Mouse (Mus musculus) macrophage (primary cell): Measurements from ENCODE around the gene Etnk1. TPM values are rescaled to one million over a fixed set of nuclear protein-coding genes. Genes with fewer than 3 reads are reported as not detected.
"Not testable (repeated sequence)": the region's sequence is repeated elsewhere in the genome, so short reads cannot be mapped to it uniquely, and the experiment has no call there.

Experiments
- H3K27ac ChIP-seq: fragments of 350-480 bp; formaldehyde crosslinking; 2 replicates; pipeline ENCODE4 v1.9.0; 2021
- H3K36me3 ChIP-seq: fragments of 350-480 bp; formaldehyde crosslinking; 2 replicates; pipeline ENCODE4 v1.9.0; 2021; ENCODE audit errors: inconsistent target
- H3K4me3 ChIP-seq: fragments of 350-480 bp; formaldehyde crosslinking; 2 replicates; pipeline ENCODE4 v1.9.0; 2021; ENCODE audit errors: inconsistent target
- H3K79me2 ChIP-seq: fragments of 350-480 bp; formaldehyde crosslinking; 2 replicates; pipeline ENCODE4 v1.9.0; 2021; ENCODE audit errors: inconsistent target
- WGBS: methylation state at CpG from one replicate; pipeline ENCODE4 v1.1.7; 2026; ENCODE audit warnings: inconsistent platforms; ENCODE audit not compliant: missing documents; 5-methylcytosine and 5-hydroxymethylcytosine counted together
- polyA plus RNA-seq: library from polyadenylated mRNA; stranded (reverse); fragments of 250-400 nt; gene quantifications from 3 replicates; pipeline ENCODE4 v1.2.4, GENCODE M21; 2018; ENCODE audit warnings: inconsistent platforms
- total RNA-seq, 78 experiments: library from RNA; depleted of rRNA; stranded (reverse); fragments of 250-400 nt; gene quantifications; 1 replicate in 9 of 78; 2 replicates in 24 of 78; 3 replicates in 43 of 78; 4 replicates in 2 of 78; pipeline ENCODE4 v1.2.4; 2018; ENCODE audit warnings: inconsistent platforms in 56 of 78

The Etnk1 gene
- 100 to 1,000 TPM in 21 of 26 experiments, 10 to 100 TPM in 5; 75.5 to 547 (median 353) TPM for total RNA-seq (2018; cell fraction: chromatin; rRNA removed)
- 100 to 1,000 TPM in 12 of 26 experiments, 10 to 100 TPM in 14; 59.2 to 158 (median 88.9) TPM for total RNA-seq (2018; cell fraction: cytosol; rRNA removed)
- 100 to 1,000 TPM; 101 to 555 (median 278) TPM for total RNA-seq (2018; cell fraction: nucleus; rRNA removed)
- polyA plus RNA-seq = 35.2 to 62.9 TPM (median 43.9 TPM) in 3 replicates

DNA sequence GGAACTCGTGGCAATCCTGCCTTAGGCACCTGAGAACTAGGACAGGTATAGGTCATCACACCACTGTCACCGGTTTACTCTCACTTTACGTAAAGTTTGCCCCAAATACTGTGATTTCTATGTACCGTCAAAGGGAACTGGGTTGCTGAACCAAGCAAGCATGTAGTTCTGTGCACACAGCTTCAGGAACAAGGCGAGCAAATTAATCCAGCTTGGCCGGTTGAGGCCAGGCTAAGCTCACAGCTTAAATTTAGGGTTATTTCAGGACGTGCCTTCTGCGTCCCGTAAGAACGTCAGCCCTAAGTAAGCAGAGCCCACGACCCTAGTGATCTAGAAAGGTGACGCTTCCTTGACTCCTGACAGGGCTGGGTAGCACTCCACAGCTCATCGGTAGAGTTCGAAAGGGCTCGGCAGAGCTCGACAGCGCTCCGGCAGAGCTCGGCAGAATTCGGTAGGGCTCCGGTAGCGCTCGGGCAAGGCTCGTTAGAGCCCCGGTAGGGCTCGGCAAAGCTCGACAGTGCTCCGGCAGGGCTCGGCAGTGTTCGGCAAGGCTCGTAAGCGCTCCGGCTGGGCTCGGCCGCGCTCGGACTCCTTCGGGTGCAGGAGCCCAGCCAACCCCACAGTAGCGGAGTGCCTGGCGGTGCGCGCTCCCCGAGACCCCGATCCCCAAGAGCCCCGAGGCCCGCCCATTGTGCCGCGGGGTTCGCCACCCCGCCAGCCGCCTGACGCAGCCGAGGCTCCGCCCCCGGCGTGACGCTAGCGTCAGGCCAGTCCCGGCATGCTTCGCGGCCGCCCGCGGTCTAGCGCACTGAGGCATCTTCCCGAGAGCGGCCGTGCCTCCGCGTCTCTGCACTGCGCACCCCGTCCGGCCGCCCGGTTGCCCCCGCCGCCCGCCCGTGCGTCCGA lies at the start of gene Etnk1:
Gene Etnk1, plus strand, starts transcription at position 770 of the 906 bp plus-strand sequence.
- H3K79me2 ChIP-seq = peaks cover 42% of the 10 kb centered on the region
- WGBS = 1% methylated on average over 65 of the region's 81 CpGs
- H3K36me3 ChIP-seq = peaks cover 9% of the 10 kb centered on the region; the same call in 1 of the 2 replicates
- peak within 1 kb of the TSS; percentile 75 for H3K4me3 ChIP-seq
- H3K27ac ChIP-seq = peak within 1 kb of the TSS; percentile 60

DNA sequence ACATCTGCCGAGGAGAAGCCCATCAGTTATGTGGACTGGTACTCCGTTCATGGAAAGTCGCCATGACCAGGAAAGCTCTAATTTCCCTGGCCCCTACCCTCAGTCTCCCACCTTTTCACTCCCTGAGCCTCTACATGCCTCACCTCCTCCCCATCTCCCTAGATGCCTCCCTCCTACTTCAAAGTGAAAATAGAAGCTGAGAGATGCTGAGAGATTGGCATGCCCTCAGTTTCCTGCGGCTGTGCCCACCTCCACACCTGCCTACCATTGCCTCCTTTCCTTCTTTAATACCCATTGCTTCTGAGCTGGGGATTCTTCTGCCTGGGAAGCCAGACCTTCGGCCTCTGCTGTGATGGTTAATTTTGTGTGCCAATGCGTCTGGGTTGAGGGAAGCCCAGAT lies 47.7 kb upstream of the Etnk1 start:
- no peaks in the 10 kb centered on the region for H3K36me3 ChIP-seq
- WGBS = 100% methylated on average over 6 of the region's 6 CpGs
- H3K27ac ChIP-seq = no peak overlapping the region
- no peak overlapping the region for H3K4me3 ChIP-seq
- H3K79me2 ChIP-seq = no peaks in the 10 kb centered on the region

- H3K79me2 ChIP-seq = no peaks in the 10 kb centered on the region
- H3K27ac ChIP-seq = no peak overlapping the region
- H3K4me3 ChIP-seq = no peak overlapping the region
- H3K36me3 ChIP-seq = no peaks in the 10 kb centered on the region
Measured at GRCm38 (mm10) chr6:143125721-143126120, 41.3 kb upstream of the Etnk1 start.

DNA sequence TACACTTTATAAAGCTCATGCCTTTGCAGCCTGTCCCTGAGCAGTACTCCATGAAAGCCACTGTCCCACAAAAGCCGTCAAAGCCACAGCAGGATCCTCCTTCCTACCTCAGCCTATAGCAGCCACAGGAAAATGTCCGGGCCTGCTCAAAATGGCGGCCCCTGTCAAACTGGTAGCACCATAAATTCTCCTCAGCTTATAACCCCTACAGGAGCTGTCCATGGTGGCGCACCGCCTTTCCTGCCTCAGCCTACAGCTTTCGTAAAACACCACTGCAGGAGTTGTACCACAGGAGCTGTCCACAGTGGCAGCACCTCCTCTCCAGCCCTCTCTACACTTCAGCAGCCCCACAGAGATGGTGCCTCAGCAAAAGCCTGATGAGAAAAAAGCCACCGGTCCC lies 37.6 kb upstream of the Etnk1 start:
- Histone ChIP-seq H3K36me3 (no peaks in the 10 kb centered on the region), H3K27ac (no peak overlapping the region), H3K79me2 (no peaks in the 10 kb centered on the region), H3K4me3 (no peak overlapping the region)
- WGBS = 90% methylated on average over 5 of the region's 7 CpGs

DNA sequence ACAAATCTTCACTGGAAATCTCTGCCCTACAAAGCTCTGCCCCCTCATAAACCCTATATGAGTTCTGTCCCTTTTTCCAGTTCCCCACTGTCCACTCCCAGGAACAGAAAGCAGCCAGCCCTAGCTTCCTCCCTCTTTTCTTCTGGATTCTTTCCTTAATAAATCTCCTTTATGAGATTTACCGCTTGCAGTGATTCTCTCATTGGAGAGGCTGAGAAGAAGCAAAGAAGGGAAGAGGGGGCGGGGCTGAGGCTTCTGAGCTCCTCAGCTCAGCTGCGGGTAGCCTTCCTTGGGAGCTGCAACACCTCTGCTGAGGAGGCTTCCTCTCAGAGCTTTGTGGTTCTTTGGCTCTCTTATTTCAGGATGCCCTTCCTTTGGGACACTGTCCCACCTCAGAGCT lies 37.1 kb upstream of the Etnk1 start:
- Histone ChIP-seq H3K79me2 (no peaks in the 10 kb centered on the region), H3K27ac (no peak overlapping the region), H3K36me3 (no peaks in the 10 kb centered on the region), H3K4me3 (no peak overlapping the region)
- 100% methylated on average over 3 of the region's 3 CpGs for WGBS

DNA sequence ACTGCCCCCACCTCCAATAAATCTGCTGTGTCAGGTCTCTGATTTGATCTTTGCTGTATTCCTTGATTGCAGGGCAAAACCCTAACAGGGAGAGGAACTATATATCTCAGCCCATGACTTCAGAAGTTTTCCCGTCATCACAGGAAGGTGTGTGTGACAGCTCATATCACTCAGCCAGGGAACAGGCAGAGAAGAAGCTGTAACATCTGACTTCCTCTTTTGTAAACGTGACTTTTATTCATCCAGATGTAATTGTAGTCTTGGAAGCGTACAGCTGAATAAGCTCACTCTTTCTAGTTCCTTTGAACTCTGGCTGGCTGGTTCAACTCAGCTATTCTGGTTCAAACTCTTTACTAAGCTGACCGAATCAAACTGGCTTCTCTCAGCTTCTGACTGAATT lies 36.6 kb upstream of the Etnk1 start:
- no peak overlapping the region for H3K4me3 ChIP-seq
- H3K79me2 ChIP-seq = no peaks in the 10 kb centered on the region
- no peaks in the 10 kb centered on the region for H3K36me3 ChIP-seq
- no peak overlapping the region for H3K27ac ChIP-seq
- WGBS = 48% methylated on average over 4 of the region's 4 CpGs

GRCm38 (mm10) chr6:143131895-143132652 lies 34.9 kb upstream of the Etnk1 start:
- Histone ChIP-seq H3K79me2 (no peaks in the 10 kb centered on the region), H3K27ac (no peak overlapping the region), H3K36me3 (no peaks in the 10 kb centered on the region), H3K4me3 (no peak overlapping the region)
- WGBS = 48% methylated on average over 6 of the region's 6 CpGs

- 100% methylated on average over 2 of the region's 2 CpGs for WGBS
Measured at GRCm38 (mm10) chr6:143133150-143133549, 33.9 kb upstream of the Etnk1 start.

GRCm38 (mm10) chr6:143135097-143135496 lies 31.9 kb upstream of the Etnk1 start:
- WGBS = 90% methylated on average over 13 of the region's 13 CpGs
- Histone ChIP-seq H3K4me3 (no peak overlapping the region), H3K79me2 (no peaks in the 10 kb centered on the region), H3K27ac (no peak overlapping the region), H3K36me3 (no peaks in the 10 kb centered on the region)

More at GRCm38 (mm10) chr6:143133150-143133549, 33.9 kb upstream of the Etnk1 start:
- H3K4me3 ChIP-seq = no peak overlapping the region
- no peak overlapping the region for H3K27ac ChIP-seq
- H3K79me2 ChIP-seq = no peaks in the 10 kb centered on the region
- no peaks in the 10 kb centered on the region for H3K36me3 ChIP-seq

DNA sequence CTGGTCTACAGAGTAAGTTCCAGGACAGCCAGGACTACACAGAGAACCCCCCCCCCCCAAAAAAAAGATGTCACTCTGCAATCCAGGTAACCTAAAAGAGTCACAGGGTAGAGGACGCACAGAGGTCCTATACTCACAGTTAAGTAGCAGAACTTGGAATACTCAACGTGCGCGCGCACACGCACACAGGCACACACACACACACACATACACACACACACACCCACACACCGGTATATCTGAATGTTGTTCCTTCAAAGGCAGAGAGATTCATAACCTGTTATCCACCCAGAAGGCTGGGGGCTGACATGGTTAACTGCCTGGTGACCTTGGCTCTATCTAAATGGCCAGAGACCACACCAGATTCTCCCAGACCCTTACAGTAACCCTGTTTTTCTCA lies 30.3 kb upstream of the Etnk1 start:
- Histone ChIP-seq H3K4me3 (no peak overlapping the region), H3K79me2 (no peaks in the 10 kb centered on the region), H3K36me3 (no peaks in the 10 kb centered on the region), H3K27ac (no peak overlapping the region)
- WGBS = 95% methylated on average over 6 of the region's 7 CpGs

- Histone ChIP-seq H3K79me2 (no peaks in the 10 kb centered on the region), H3K27ac (no peak overlapping the region), H3K36me3 (no peaks in the 10 kb centered on the region), H3K4me3 (no peak overlapping the region)
- 97% methylated on average over 5 of the region's 5 CpGs for WGBS
Measured at GRCm38 (mm10) chr6:143137341-143137740, 29.7 kb upstream of the Etnk1 start.

DNA sequence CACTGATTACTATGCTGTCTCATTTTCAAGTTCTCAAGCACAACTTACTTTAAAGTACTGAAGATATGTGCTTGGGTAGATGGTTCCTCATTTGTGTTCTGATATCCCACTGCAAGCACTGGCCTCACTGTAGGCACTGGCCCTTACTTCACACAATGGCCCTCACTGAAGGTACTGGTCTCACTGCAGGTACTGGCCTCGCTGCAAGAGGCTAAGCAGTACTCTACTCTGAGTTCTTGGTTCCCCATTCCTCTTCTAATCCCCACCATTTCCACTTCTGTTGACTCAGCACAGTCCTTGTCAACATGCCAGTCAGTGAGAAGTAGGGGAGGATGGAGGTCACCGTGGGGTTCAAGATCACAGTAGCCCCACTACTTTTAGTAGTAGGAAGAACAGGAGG lies 27.6 kb upstream of the Etnk1 start:
- 33% methylated on average over 2 of the region's 2 CpGs for WGBS
- Histone ChIP-seq H3K79me2 (no peaks in the 10 kb centered on the region), H3K36me3 (no peaks in the 10 kb centered on the region), H3K4me3 (no peak overlapping the region), H3K27ac (no peak overlapping the region)

DNA sequence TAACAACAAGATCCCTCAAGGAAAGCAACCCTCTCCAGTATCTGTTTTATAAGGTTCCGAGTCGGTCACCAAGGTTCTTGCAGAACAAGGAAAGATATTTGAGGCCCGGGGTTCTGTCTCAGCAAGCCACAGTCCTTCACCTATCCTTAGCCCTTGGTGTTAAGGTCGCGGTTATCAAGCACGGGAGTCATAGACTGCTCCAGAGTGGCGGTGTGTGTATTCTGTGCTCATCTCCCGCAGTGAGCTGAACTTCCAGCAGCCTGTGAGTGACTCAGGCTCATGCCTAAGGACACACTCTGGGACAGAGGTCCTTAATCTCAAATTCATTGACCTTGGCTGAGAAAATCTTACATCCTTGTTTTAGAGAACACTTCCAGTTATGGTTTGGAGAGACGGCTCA lies 26.1 kb upstream of the Etnk1 start:
- 98% methylated on average over 9 of the region's 9 CpGs for WGBS
- H3K27ac ChIP-seq = no peak overlapping the region

DNA sequence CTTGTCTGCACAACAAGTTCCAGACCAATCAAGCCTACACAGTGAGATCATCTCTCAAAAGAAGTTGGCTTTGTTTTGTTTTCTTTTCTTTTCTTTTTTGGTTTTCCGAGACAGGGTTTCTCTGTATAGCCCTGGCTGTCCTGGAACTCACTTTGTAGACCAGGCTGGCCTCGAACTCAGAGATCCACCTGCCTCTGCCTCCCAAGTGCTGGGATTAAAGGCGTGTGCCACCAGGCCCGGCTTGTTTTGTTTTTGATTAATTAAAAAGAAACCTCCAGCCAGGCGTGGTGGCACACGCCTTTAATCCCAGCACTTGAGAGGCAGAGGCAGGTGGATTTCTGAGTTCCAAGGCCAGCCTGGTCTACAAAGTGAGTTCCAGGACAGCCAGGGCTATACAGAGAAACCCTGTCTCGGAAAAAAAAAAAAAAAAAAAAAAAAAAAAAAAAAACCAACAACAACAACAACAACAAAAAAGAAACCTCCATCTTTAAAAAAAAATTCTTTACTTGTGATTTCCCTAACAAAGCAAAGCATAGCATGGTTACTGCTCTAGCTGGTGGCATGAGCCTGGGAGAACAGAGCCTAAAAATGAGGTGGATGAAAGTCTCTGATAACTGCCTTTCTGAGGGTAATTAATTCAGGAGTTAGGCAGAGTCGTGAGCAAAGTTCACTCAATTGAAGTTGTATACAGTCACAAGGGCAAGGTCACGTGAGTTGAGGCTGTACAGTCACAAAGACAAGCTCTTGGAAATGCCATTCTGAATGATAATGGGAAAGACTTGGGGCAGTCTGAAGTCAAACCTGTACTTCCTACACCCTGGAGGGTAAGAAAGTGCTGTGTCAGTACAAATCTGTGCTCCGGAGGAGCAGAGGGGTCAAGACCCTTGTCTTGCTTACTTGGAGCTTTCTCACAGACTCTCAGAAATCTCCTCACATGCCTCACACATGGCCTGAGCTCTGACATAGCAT lies 25.1 kb upstream of the Etnk1 start:
- not testable (repeated sequence) for H3K36me3 ChIP-seq, H3K79me2 ChIP-seq, H3K27ac ChIP-seq, H3K4me3 ChIP-seq
- 92% methylated on average over 6 of the region's 10 CpGs for WGBS

More for the DNA sequence above, 26.1 kb upstream of the Etnk1 start:
- Histone ChIP-seq H3K36me3 (no peaks in the 10 kb centered on the region), H3K4me3 (no peak overlapping the region), H3K79me2 (no peaks in the 10 kb centered on the region)
